Mouse (Mus musculus) kidney, adult 8-10 months (tissue): Measurements from ENCODE around the gene Hsp90ab1.
A peak's percentile ranks its signal among the peaks of the same experiment; 100 is the strongest.

Experiments used
- DNase-seq, 2 experiments: peaks; one replicate each; pipeline ENCODE4 v3.0.0; 2022

Gene Hsp90ab1

DNA sequence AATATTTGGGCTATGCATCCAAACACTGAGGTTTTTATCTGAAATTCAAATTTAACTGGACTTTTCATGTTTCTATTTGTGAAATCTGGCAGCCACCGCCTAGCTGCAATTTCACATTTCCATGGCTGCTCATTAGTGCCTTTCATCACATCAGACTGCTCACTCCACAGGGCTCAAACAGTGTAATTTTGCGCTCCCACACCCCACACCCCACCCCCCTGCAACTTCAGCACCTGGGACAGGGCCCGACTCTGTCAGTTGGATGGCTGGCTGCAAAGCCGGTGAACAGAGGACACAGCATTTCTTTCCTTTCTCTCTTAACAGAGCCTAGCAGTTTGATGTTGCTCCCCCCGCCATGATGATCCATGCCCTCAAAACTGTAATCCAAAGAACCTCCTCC lies 36.8 kb downstream of the Hsp90ab1 start:
- no peak for DNase-seq

DNA sequence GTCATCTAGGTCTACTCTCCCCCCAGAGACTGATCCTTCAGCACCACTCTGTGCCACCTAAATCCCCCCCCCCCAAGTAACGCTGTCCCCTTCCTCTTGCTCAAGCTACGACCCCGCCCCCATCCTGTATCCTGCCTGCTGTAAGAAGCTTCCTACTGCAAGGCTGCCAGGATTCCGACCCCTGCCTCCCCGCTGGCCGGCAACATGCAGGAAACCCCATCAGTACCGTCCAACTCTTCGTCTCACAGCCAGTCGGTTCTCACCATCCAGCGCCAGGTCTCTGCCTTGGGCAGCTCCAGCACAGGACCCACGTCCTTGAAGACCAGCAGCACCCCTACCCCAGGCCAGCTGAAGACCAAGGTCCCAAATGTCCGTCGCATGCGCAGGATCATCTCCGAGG lies 40.2 kb downstream of the Hsp90ab1 start:
- DNase-seq: no peak

GRCm38 (mm10) chr17:45530346-45530782 lies 42.7 kb downstream of the Hsp90ab1 start:
- no peak for DNase-seq

DNA sequence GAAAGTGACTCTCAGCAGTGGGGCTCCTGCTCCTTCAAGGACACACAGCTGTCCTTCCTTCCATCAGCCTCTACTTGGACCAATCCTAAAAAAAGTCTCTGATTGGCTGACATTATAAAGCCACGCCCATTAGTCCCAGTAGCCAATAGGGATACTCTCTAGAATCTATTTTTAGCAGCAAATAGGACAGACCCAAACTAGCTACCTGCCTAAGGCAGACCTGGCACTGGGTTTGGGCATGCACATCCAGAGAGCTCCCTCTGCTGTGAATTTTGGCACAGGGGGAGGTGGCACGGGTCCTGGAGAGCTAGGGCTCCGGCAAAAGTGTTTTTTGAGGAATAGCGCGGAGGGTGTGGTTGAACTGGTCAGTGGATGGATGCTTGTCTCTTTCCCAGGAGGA lies 46.5 kb downstream of the Hsp90ab1 start:
- DNase-seq: peak; percentile 44 to 76

- DNase-seq: no peak
Observed at GRCm38 (mm10) chr17:45524961-45525360, 48.1 kb downstream of the Hsp90ab1 start.

GRCm38 (mm10) chr17:45523263-45523662 lies 49.8 kb downstream of the Hsp90ab1 start, which contains the start of gene Tcte1:
Gene Tcte1, plus strand, starts transcription at chr17:45523434.
- DNase-seq: no peak

DNA sequence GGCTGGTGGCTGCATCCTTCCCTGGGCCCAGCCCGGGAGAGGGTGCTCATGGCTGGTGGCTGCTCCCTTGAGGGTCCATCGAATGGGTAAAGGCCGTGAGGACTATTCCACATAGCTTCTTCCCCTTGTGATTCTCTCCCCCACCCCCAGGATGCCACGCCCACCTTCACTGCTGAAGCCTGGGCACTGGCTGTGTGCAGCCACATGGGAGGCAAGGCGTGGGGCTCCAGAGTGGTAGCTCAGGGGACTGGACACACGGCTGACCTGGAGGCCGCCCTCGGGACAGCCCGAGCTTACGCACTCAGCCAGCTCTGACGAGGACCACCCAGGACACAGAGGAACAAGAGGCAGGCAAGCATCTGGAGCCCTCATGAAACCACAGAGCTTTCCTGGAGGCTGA lies 52.9 kb downstream of the Hsp90ab1 start:
- DNase-seq: no peak

DNA sequence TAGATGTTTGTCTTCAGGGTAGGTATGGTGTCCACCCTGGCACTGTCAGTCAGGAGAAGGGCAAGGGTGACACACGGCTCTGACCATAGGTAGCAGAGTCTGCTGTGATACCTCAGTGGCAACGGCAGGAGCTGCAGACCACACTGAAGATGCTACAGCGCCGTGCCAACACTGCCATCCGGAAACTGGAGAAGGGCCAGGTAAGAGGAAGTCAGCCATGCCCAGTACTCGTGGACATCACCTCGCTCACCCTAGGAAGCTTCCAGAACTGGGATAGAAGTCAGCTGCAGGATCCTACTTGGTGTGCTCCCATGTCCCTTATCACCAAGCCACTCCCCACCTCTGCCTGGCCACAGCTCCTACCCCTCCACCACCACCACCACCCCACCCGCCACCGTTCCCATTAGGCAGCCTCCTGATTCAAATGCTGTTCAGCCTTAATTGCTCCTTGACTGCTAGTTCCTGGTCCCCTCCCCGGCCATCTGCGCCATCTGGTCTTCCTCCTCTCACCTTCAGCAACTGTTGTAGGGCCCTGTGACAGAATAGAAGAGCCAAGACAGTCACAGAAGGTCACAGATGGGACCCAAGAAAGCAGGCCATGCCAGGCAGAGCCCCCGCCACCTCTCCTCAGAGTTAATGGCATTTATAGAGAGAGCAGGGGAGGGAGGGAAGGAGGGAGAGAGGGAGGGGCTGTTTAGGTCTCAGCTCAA lies 54.1 kb downstream of the Hsp90ab1 start:
- DNase-seq: no peak
